Mouse (Mus musculus): ENCODE measurements around the gene Olfr156. TPM values are rescaled to one million over a fixed set of nuclear protein-coding genes. Genes with fewer than 3 reads are reported as not detected.
"Not testable (repeated sequence)": the region's sequence is repeated elsewhere in the genome, so short reads cannot be mapped to it uniquely, and the experiment has no call there.

Olfr156 gene
- polyA plus RNA-seq, 1 experiment from 2014 or later = 0.20 TPM

- ATAC-seq (ENCODE audit: low FRiP score, low read depth) = no peak
Measured at GRCm38 (mm10) chr4:43828806-43829205, 5.1 kb upstream of the Olfr156 start.

GRCm38 (mm10) chr4:43822896-43823550, 672 bp downstream of the Olfr156 start:
- Histone ChIP-seq H3K27ac (no peak overlapping the region), H3K9ac (no peak overlapping the region), H3K36me3 (no peaks in the 10 kb centered on the region), H3K4me2 (replicated peaks) (no peak overlapping the region), H3K4me3 (no peak overlapping the region), H3K27me3 (no peaks in the 10 kb centered on the region), H3K4me1 (0 out of 2 replicates have a peak, but pooled peaks cover 4% of the 10 kb centered on the region), H3K9me3 (no peaks in the 10 kb centered on the region)
- ATAC-seq (ENCODE audit: low FRiP score, low read depth) = no peak
- WGBS = 77% methylated on average over 13 of the region's 13 CpGs

More at GRCm38 (mm10) chr4:43828806-43829205, 5.1 kb upstream of the Olfr156 start:
- H3K4me1 ChIP-seq = 0 out of 2 replicates have a peak, but pooled peaks cover 4% of the 10 kb centered on the region
- H3K27ac ChIP-seq = no peak overlapping the region
- H3K9ac ChIP-seq = no peak overlapping the region
- no peaks in the 10 kb centered on the region for H3K27me3 ChIP-seq
- WGBS = 90% methylated on average over 4 of the region's 4 CpGs
- H3K4me3 ChIP-seq = no peak overlapping the region
- no peaks in the 10 kb centered on the region for H3K9me3 ChIP-seq
- H3K36me3 ChIP-seq = no peaks in the 10 kb centered on the region
- H3K4me2 ChIP-seq (replicated peaks) = no peak overlapping the region

- H3K4me3 ChIP-seq = no peak overlapping the region
- H3K27me3 ChIP-seq = no peaks in the 10 kb centered on the region
- 70% methylated on average over 7 of the region's 7 CpGs for WGBS
- H3K4me1 ChIP-seq = no peaks in the 10 kb centered on the region
- no peak overlapping the region for H3K9ac ChIP-seq
- no peak for ATAC-seq (ENCODE audit: low FRiP score, low read depth)
- no peak overlapping the region for H3K27ac ChIP-seq
- H3K9me3 ChIP-seq = peaks cover 8% of the 10 kb centered on the region; the same call in 1 of the 2 replicates
- H3K4me2 ChIP-seq (replicated peaks) = no peak overlapping the region
- no peaks in the 10 kb centered on the region for H3K36me3 ChIP-seq
Measured at GRCm38 (mm10) chr4:43798936-43799335, 24.8 kb downstream of the Olfr156 start.

- ATAC-seq (ENCODE audit: low FRiP score, low read depth); H3K27ac ChIP-seq; H3K9me3 ChIP-seq; H3K9ac ChIP-seq; H3K4me1 ChIP-seq; H3K4me2 ChIP-seq (replicated peaks); H3K27me3 ChIP-seq; H3K36me3 ChIP-seq; H3K4me3 ChIP-seq: not testable (repeated sequence)
- WGBS = 83% methylated on average over 5 of the region's 5 CpGs
Measured at GRCm38 (mm10) chr4:43795844-43796243, 27.9 kb downstream of the Olfr156 start.

- Histone ChIP-seq H3K36me3 (no peaks in the 10 kb centered on the region), H3K4me3 (no peak overlapping the region), H3K4me1 (no peaks in the 10 kb centered on the region), H3K27me3 (no peaks in the 10 kb centered on the region), H3K9me3 (0 out of 2 replicates have a peak, but pooled peaks cover 5% of the 10 kb centered on the region), H3K4me2 (replicated peaks) (no peak overlapping the region), H3K9ac (no peak overlapping the region), H3K27ac (no peak overlapping the region)
- WGBS = 66% methylated on average over 6 of the region's 6 CpGs
- ATAC-seq (ENCODE audit: low FRiP score, low read depth) = no peak
Measured at GRCm38 (mm10) chr4:43795296-43795695, 28.4 kb downstream of the Olfr156 start.

GRCm38 (mm10) chr4:43772304-43772703, 51.4 kb downstream of the Olfr156 start:
- no peak for ATAC-seq (ENCODE audit: low FRiP score, low read depth)
- Histone ChIP-seq H3K9ac (no peak overlapping the region), H3K4me2 (replicated peaks) (no peak overlapping the region), H3K36me3 (no peaks in the 10 kb centered on the region), H3K4me1 (no peaks in the 10 kb centered on the region), H3K4me3 (no peak overlapping the region), H3K27ac (no peak overlapping the region), H3K27me3 (no peaks in the 10 kb centered on the region), H3K9me3 (no peaks in the 10 kb centered on the region)
- 41% methylated on average over 2 of the region's 2 CpGs for WGBS

GRCm38 (mm10) chr4:43771626-43772025, 52.1 kb downstream of the Olfr156 start:
- no peaks in the 10 kb centered on the region for H3K9me3 ChIP-seq
- H3K4me1 ChIP-seq = no peaks in the 10 kb centered on the region
- H3K27me3 ChIP-seq = no peaks in the 10 kb centered on the region
- H3K4me3 ChIP-seq = no peak overlapping the region
- no peaks in the 10 kb centered on the region for H3K36me3 ChIP-seq
- no peak for ATAC-seq (ENCODE audit: low FRiP score, low read depth)
- WGBS = 61% methylated on average over 6 of the region's 6 CpGs
- no peak overlapping the region for H3K4me2 ChIP-seq (replicated peaks)
- H3K9ac ChIP-seq = no peak overlapping the region
- no peak overlapping the region for H3K27ac ChIP-seq

GRCm38 (mm10) chr4:43770909-43771308, 52.8 kb downstream of the Olfr156 start, which contains the start of gene Olfr159:
Gene Olfr159 (minus strand): TSS chr4:43771009.
- Histone ChIP-seq H3K9me3 (no peaks in the 10 kb centered on the region), H3K27me3 (no peaks in the 10 kb centered on the region), H3K27ac (no peak within 1 kb of the TSS), H3K4me3 (no peak within 1 kb of the TSS), H3K4me1 (no peaks in the 10 kb centered on the region), H3K9ac (no peak within 1 kb of the TSS), H3K36me3 (no peaks in the 10 kb centered on the region), H3K4me2 (replicated peaks) (no peak within 1 kb of the TSS)
- 85% methylated on average over 6 of the region's 6 CpGs for WGBS
- no peak for ATAC-seq (ENCODE audit: low FRiP score, low read depth)

Other genes with a start within 250 kb of the Olfr156 start
- gene Rgp1, start 245.2 kb downstream of the Olfr156 start, polyA plus RNA-seq (2015; fragmentation: Nextera tagmentation; extraction: Ambion mirVana) = 35.0 and 38.5 TPM in 2 replicates
- gene Gba2, start 245.0 kb downstream of the Olfr156 start, polyA plus RNA-seq (2015; fragmentation: Nextera tagmentation; extraction: Ambion mirVana) = 26.9 and 27.0 TPM in 2 replicates
- gene Msmp, start 239.4 kb downstream of the Olfr156 start, polyA plus RNA-seq (2015; fragmentation: Nextera tagmentation; extraction: Ambion mirVana) = 1.4 and 2.2 TPM in 2 replicates
- gene Npr2, start 192.0 kb downstream of the Olfr156 start, polyA plus RNA-seq (2015; fragmentation: Nextera tagmentation; extraction: Ambion mirVana) = 18.7 and 20.2 TPM in 2 replicates
- gene Spag8, start 170.3 kb downstream of the Olfr156 start, polyA plus RNA-seq (2015; fragmentation: Nextera tagmentation; extraction: Ambion mirVana) = 0.84 and 1.00 TPM in 2 replicates
- 78.3 and 90.2 TPM in 2 replicates for gene Hint2, start 167.4 kb downstream of the Olfr156 start, polyA plus RNA-seq (2015; fragmentation: Nextera tagmentation; extraction: Ambion mirVana)
- 7.8 and 8.2 TPM in 2 replicates for gene Tmem8b, start 154.9 kb downstream of the Olfr156 start, polyA plus RNA-seq (2015; fragmentation: Nextera tagmentation; extraction: Ambion mirVana)
- gene Fam221b, start 154.8 kb downstream of the Olfr156 start, polyA plus RNA-seq (2015; fragmentation: Nextera tagmentation; extraction: Ambion mirVana) = 2.5 and 2.6 TPM in 2 replicates
- not detected in 2 replicates for gene Olfr70, start 123.1 kb downstream of the Olfr156 start, polyA plus RNA-seq (2015; fragmentation: Nextera tagmentation; extraction: Ambion mirVana)
- gene Olfr71, start 113.6 kb downstream of the Olfr156 start, polyA plus RNA-seq (2015; fragmentation: Nextera tagmentation; extraction: Ambion mirVana) = not detected in 2 replicates
- 1.7 and 2.3 TPM in 2 replicates for gene Hrct1, start 96.7 kb downstream of the Olfr156 start, polyA plus RNA-seq (2015; fragmentation: Nextera tagmentation; extraction: Ambion mirVana)
- gene Spaar, start 93.9 kb downstream of the Olfr156 start, polyA plus RNA-seq (2015; fragmentation: Nextera tagmentation; extraction: Ambion mirVana) = 0.33 and 0.63 TPM in 2 replicates
- not detected in 2 replicates for gene Olfr159, start 52.9 kb downstream of the Olfr156 start, polyA plus RNA-seq (2015; fragmentation: Nextera tagmentation; extraction: Ambion mirVana)
- gene Olfr157, start 16.3 kb upstream of the Olfr156 start, polyA plus RNA-seq (2015; fragmentation: Nextera tagmentation; extraction: Ambion mirVana) = not detected in 2 replicates
- not detected in 2 replicates for gene Olfr155, start 27.7 kb upstream of the Olfr156 start, polyA plus RNA-seq (2015; fragmentation: Nextera tagmentation; extraction: Ambion mirVana)
- 35.7 and 36.3 TPM in 2 replicates for gene Reck, start 51.6 kb upstream of the Olfr156 start, polyA plus RNA-seq (2015; fragmentation: Nextera tagmentation; extraction: Ambion mirVana)
- 124 and 125 TPM in 2 replicates for gene Glipr2, start 133.5 kb upstream of the Olfr156 start, polyA plus RNA-seq (2015; fragmentation: Nextera tagmentation; extraction: Ambion mirVana)
- gene Ccin, start 159.6 kb upstream of the Olfr156 start, polyA plus RNA-seq (2015; fragmentation: Nextera tagmentation; extraction: Ambion mirVana) = not detected in 2 replicates
- gene Clta, start 180.6 kb upstream of the Olfr156 start, polyA plus RNA-seq (2015; fragmentation: Nextera tagmentation; extraction: Ambion mirVana) = 246 and 261 TPM in 2 replicates